Mouse (Mus musculus) ES-Bruce4 (cell line): ENCODE measurements at regions not wholly inside any gene's neighbourhood (a gene's known extent, or its start where the extent isn't known, plus 50 kb on each side); places are given as distances from the start of the nearest gene placed in this dataset.

Experiments used
- CTCF ChIP-seq: IDR thresholded peaks from one replicate; pipeline ENCODE4 v1.8.1; 2011; ENCODE audit warnings: low read depth, low read length
- EP300 ChIP-seq: IDR thresholded peaks from 2 replicates; pipeline ENCODE4 v1.6.1; 2011; ENCODE audit warnings: low read depth, low read length; ENCODE audit not compliant: insufficient read depth
- POLR2A ChIP-seq: IDR thresholded peaks from one replicate; pipeline ENCODE4 v1.8.1; 2011; ENCODE audit warnings: low read length; ENCODE audit not compliant: insufficient read depth

DNA sequence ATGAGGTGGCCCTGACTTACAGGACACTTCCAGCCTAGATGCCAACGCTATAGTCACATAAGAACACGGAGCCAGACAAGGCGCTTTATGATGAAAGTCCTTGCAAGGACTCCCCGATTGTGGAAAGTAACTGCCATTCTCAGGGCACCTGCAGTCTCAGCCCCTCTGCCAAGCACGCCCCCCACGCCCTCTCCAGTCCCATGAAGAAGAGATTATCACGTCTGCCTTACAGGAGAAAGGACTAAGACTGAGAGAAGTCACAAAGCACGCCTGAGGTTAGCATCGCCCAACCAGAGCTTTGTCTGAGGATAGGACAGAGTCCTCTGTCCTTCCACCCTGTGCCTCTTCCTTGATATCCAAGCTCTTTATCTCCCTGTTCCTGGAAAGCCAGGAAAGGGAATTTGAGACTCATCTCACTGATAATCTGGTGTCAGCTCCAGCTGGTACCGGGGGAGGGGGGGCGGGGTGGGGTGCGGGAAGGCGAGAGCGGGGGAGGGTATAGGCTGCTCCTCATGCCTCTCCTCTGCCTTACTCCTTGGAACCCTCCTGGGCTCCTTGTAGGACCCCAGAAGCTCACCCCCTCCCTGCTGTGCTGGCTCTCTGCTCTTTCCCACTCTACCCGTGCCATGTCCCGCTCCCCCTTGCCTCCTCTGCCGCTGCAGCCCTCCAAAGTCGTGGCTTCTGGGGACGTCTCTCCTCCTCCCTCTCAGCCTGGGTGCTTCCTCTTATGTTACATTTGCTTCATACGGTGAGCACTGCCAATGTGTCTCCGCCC, 224.7 kb upstream of the Nfe2l3 start:
- TF ChIP-seq POLR2A (no peak), CTCF (no peak), EP300 (no peak)
